Mouse (Mus musculus) left cerebral cortex, postnatal 4 days (tissue): ENCODE results near the gene Gm10662. TPM values are rescaled to one million over a fixed set of nuclear protein-coding genes. Genes with fewer than 3 reads are reported as not detected.
"Not testable (repeated sequence)": the region's sequence is repeated elsewhere in the genome, so short reads cannot be mapped to it uniquely, and the experiment has no call there.

Source experiments
- DNase-seq: peaks from one replicate; pipeline ENCODE4 v3.0.0-alpha.2; 2022
- intact Hi-C: fragments of 180-260 bp; cut with DNase I; formaldehyde crosslinking; loops from one replicate; pipeline ENCODE4 v1.15.1; 2025
- total RNA-seq, 2 experiments: library from RNA; stranded (reverse); gene quantifications; 2 replicates each; pipeline ENCODE4 v1.2.3; 2021

Gene Gm10662
- total RNA-seq: not detected

- DNase-seq, intact Hi-C loops: not testable (repeated sequence)
Observed at GRCm38 (mm10) chr7:23144380-23144779, at the start of gene Gm10662. Gene Gm10662, minus strand, starts transcription at chr7:23144480.

GRCm38 (mm10) chr7:23163505-23163904 lies 19.2 kb upstream of the Gm10662 start:
- intact Hi-C loops, DNase-seq: not testable (repeated sequence)

Other genes with a start within 250 kb of the Gm10662 start
- not detected for gene Gm4214, start 159.8 kb downstream of the Gm10662 start, total RNA-seq
- gene Gm4216, start 124.6 kb downstream of the Gm10662 start, total RNA-seq: not detected
- gene Vmn1r163, start 88.9 kb downstream of the Gm10662 start, total RNA-seq: not detected
- gene Gm8720, start 77.0 kb downstream of the Gm10662 start, total RNA-seq: not detected
- not detected for gene Vmn1r165, start 72.9 kb upstream of the Gm10662 start, total RNA-seq
- gene Vmn1r166, start 107.2 kb upstream of the Gm10662 start, total RNA-seq: not detected
- gene Gm6902, start 134.4 kb upstream of the Gm10662 start, total RNA-seq: not detected
- gene Nlrp4e, start 156.7 kb upstream of the Gm10662 start, total RNA-seq: not detected
- under 1 TPM in 1 of 2 experiments, not detected in 1; 0.24 TPM for gene Nlrp5, start 241.4 kb upstream of the Gm10662 start, total RNA-seq